Mouse (Mus musculus) hematopoietic stem cell, adult 5-6 weeks (primary cell): ENCODE data around the gene Sun3. TPM values are rescaled to one million over a fixed set of nuclear protein-coding genes. Genes with fewer than 3 reads are reported as not detected.

Source experiments
- ATAC-seq, 2 experiments: fragments of 125-278 bp in 1 of 2; replicated peaks in 1 of 2; 2 replicates each; pipeline ENCODE4 v1.8.0; 2016 to 2017; ENCODE audit warnings: inconsistent platforms in 2 of 2, mild to moderate bottlenecking in 2 of 2, moderate number of reproducible peaks in 2 of 2, low read depth in 1 of 2, moderate TSS enrichment in 1 of 2; ENCODE audit not compliant: low FRiP score in 2 of 2, poor library complexity in 2 of 2, severe bottlenecking in 2 of 2, insufficient read depth in 1 of 2, low TSS enrichment in 1 of 2
- total RNA-seq: library from RNA; stranded (forward); fragments of 172-1452, 232-1000 nt; gene quantifications from 2 replicates; pipeline ENCODE4 v1.2.3, GENCODE M21; 2017

Gene Sun3
- total RNA-seq, 1 experiment from 2014 or later, result not detected

GRCm38 (mm10) chr11:9010416-9010815 is 38.4 kb downstream of the Sun3 start:
- peak; percentile 64 to 66 for ATAC-seq

GRCm38 (mm10) chr11:9008761-9009160 is 40.0 kb downstream of the Sun3 start:
- ATAC-seq, result no peak

GRCm38 (mm10) chr11:8988084-8988483 is 60.7 kb downstream of the Sun3 start:
- ATAC-seq, result no peak

- no peak for ATAC-seq
These were observed 62.7 kb downstream of the Sun3 start for GRCm38 (mm10) chr11:8986058-8986457.

- peak; percentile 55 to 61; a peak in 3 of 4 replicates for ATAC-seq
These were observed 65.4 kb downstream of the Sun3 start for GRCm38 (mm10) chr11:8983237-8983861.

GRCm38 (mm10) chr11:8978154-8978553 is 70.6 kb downstream of the Sun3 start:
- ATAC-seq, result no peak

GRCm38 (mm10) chr11:8973166-8973565 is 75.6 kb downstream of the Sun3 start, which contains the start of gene Pkd1l1:
Gene Pkd1l1, minus strand, starts transcription at chr11:8973266.
- no peak for ATAC-seq

GRCm38 (mm10) chr11:8972093-8972492 is 76.7 kb downstream of the Sun3 start:
- no peak for ATAC-seq

GRCm38 (mm10) chr11:8970509-8970908 is 78.3 kb downstream of the Sun3 start:
- ATAC-seq, result peak in 1 of 2 experiments; percentile 22; a peak in 1 of 4 replicates

GRCm38 (mm10) chr11:8968094-8968493 is 80.7 kb downstream of the Sun3 start:
- ATAC-seq, result no peak

Other genes starting within 250 kb of the Sun3 start
- not detected in 2 replicates for gene Pkd1l1, start 75.7 kb downstream of the Sun3 start, total RNA-seq
- gene Hus1, start 37.8 kb downstream of the Sun3 start, total RNA-seq, result 18.7 and 22.3 TPM in 2 replicates
- gene Gm11992, start 397 bp downstream of the Sun3 start, total RNA-seq, result 1.1 and 1.8 TPM in 2 replicates
- gene Upp1, start 69.1 kb upstream of the Sun3 start, total RNA-seq, result 9.8 and 14.5 TPM in 2 replicates
- gene Abca13, start 143.0 kb upstream of the Sun3 start, total RNA-seq, result 5.6 and 11.6 TPM in 2 replicates